Comparison of ENCODE assay signal across 8 mouse cellular contexts in the genomic region with DNA sequence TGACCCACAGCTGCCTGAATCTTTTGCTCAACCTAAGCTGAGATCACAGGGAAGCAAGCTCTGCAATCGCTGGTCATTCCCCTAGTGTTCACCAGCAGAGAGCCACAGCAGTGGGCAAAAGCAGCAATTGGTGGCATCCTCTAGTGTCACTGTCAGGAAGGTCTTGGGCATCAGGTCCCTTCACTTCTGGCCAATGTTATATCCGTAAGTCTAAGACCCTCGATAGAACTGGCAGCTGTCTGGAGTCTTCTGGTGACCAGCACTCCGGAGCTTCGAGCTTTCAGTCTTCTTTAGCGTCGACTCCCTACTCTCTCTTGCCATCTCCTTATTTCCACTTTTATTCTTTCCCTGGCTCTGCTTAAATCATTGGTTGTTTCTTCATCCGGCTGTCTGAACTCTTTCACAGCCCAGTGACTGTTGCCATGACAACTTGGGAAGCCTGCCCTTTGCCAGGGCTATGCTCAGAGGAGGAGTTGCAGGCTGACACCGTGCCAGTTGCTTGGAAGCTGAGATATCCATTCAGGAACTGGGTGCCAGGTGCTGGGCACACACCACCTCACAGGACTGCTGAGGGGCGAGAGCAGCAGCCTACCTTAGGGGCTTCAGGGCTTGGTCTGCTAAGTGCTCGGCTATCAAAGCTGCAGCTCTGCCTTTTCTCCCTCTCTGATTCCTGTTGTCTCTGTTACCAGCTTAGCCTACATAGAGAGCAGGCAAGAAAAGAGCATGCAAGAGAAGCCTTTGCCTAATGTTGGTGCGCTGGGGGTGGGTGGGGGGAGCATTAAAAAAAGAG. TPM values are rescaled to one million over a fixed set of nuclear protein-coding genes. Genes with fewer than 3 reads are reported as not detected.
A peak's percentile ranks its signal among the peaks of the same experiment; 100 is the strongest.
DNase-seq lines count a peak whose midpoint lies in the region; ATAC-seq lines count a peak whose summit lies in the region.

No protein-coding gene starts in this region.

- peak; percentile 90 for DNase-seq in MN1 (ENCODE audit: low spot score)
- peak; percentile 62 for DNase-seq in cerebellum, adult 8-10 months
- peak; percentile 50 to 82 for DNase-seq in frontal cortex, adult 2 months (ENCODE audit: extremely low spot score in 1 of 2, low spot score in 1 of 2)
- peak; percentile 57 to 75 for DNase-seq in left cerebral cortex, adult 18-20 months (ENCODE audit: low spot score in 2 of 2)
- DNase-seq in lung, postnatal 10 days = peak; percentile 91
- peak; percentile 75 for DNase-seq in right cerebral cortex, adult 18-20 months

- no peaks in the 10 kb centered on the region for H3K36me3 ChIP-seq in hindbrain, embryonic 15.5 days

- H3K4me2 ChIP-seq in hindbrain, embryonic 15.5 days = peak overlapping the region; percentile 58

- H3K4me3 ChIP-seq in hindbrain, embryonic 15.5 days = peak overlapping the region; percentile 46

- peak; percentile 85 for ATAC-seq in hindbrain, embryonic 15.5 days (ENCODE audit: low FRiP score, low read depth)
- no peak for ATAC-seq in monocyte, adult 5-6 weeks (replicated peaks; ENCODE audit: insufficient number of reproducible peaks, low FRiP score, low TSS enrichment, poor library complexity, severe bottlenecking)

- H3K9ac ChIP-seq in hindbrain, embryonic 15.5 days = no peak overlapping the region

- no peaks in the 10 kb centered on the region for H3K27me3 ChIP-seq in hindbrain, embryonic 15.5 days

- 23% methylated on average over 12 of the region's 12 CpGs for WGBS in hindbrain, embryonic 15.5 days

- peak overlapping the region; percentile 69 for H3K27ac ChIP-seq in hindbrain, embryonic 15.5 days (replicated peaks)

- H3K9me3 ChIP-seq in hindbrain, embryonic 15.5 days = no peaks in the 10 kb centered on the region

- H3K4me1 ChIP-seq in hindbrain, embryonic 15.5 days (replicated peaks) = peaks cover 23% of the 10 kb centered on the region

RNA-seq across cellular contexts. Expression of a gene that starts 2.2 kb away (rescaled TPM):
- polyA plus RNA-seq in frontal cortex, adult 2 months (2012; rRNA removed) = 15.6 and 15.7 TPM in 2 replicates
- polyA plus RNA-seq in hindbrain, embryonic 15.5 days (2015; fragmentation: Nextera tagmentation; extraction: Ambion mirVana) = 91.0 and 98.0 TPM in 2 replicates
- 10 to 100 TPM; 15.4 to 17.8 TPM for total RNA-seq in left cerebral cortex, adult 18-20 months (2021)
- not detected in 3 replicates for total RNA-seq in monocyte, adult 5-6 weeks (2017)

RNA-seq across cellular contexts. Expression of a gene that starts 23.8 kb away (rescaled TPM):
- 7.2 and 8.7 TPM in 2 replicates for polyA plus RNA-seq in frontal cortex, adult 2 months (2012; rRNA removed)
- polyA plus RNA-seq in hindbrain, embryonic 15.5 days (2015; fragmentation: Nextera tagmentation; extraction: Ambion mirVana) = 16.0 and 16.9 TPM in 2 replicates
- total RNA-seq in left cerebral cortex, adult 18-20 months (2021) = 10 to 100 TPM in 1 of 2 experiments, 1 to 10 TPM in 1; 9.9 to 10.9 TPM
- 15.4 to 18.4 TPM (median 16.3 TPM) in 3 replicates for total RNA-seq in monocyte, adult 5-6 weeks (2017)

RNA-seq across cellular contexts. Expression of a gene that starts 26.7 kb away (rescaled TPM):
- 1.8 and 2.0 TPM in 2 replicates for polyA plus RNA-seq in frontal cortex, adult 2 months (2012; rRNA removed)
- 0.32 and 0.58 TPM in 2 replicates for polyA plus RNA-seq in hindbrain, embryonic 15.5 days (2015; fragmentation: Nextera tagmentation; extraction: Ambion mirVana)
- total RNA-seq in left cerebral cortex, adult 18-20 months (2021) = 1 to 10 TPM; 2.4 to 2.7 TPM
- not detected in 3 replicates for total RNA-seq in monocyte, adult 5-6 weeks (2017)

RNA-seq across cellular contexts. Expression of a gene that starts 26.8 kb away (rescaled TPM):
- polyA plus RNA-seq in frontal cortex, adult 2 months (2012; rRNA removed) = 0.04 and 0.06 TPM in 2 replicates
- polyA plus RNA-seq in hindbrain, embryonic 15.5 days (2015; fragmentation: Nextera tagmentation; extraction: Ambion mirVana) = not detected in 2 replicates
- not detected for total RNA-seq in left cerebral cortex, adult 18-20 months (2021)
- total RNA-seq in monocyte, adult 5-6 weeks (2017) = not detected in 3 replicates

RNA-seq across cellular contexts. Expression of a gene that starts 27.3 kb away (rescaled TPM):
- polyA plus RNA-seq in frontal cortex, adult 2 months (2012; rRNA removed) = not detected in 2 replicates
- not detected in 2 replicates for polyA plus RNA-seq in hindbrain, embryonic 15.5 days (2015; fragmentation: Nextera tagmentation; extraction: Ambion mirVana)
- total RNA-seq in left cerebral cortex, adult 18-20 months (2021) = 1 to 10 TPM in 1 of 2 experiments, not detected in 1; 1.5 TPM
- not detected in 3 replicates for total RNA-seq in monocyte, adult 5-6 weeks (2017)

Comparison
In these comparisons a context has a peak if more than half of its experiments do, and no peak if none do; other contexts are left out.
1. RNA of a gene that starts 2.2 kb away (total RNA-seq): 15.4 to 17.8 TPM in left cerebral cortex, adult 18-20 months; not detected in monocyte, adult 5-6 weeks; every median in the first group is over 10 times any median in the second.
2. Peak in every context shown above with its lines, with median percentiles within 50 percentile points of each other: DNase-seq.